21 mouse cellular contexts compared by ENCODE assay signal in genomic region chr14:57909297-57909696, GRCm38 (mm10). TPM values are rescaled to one million over a fixed set of nuclear protein-coding genes. Genes with fewer than 3 reads are reported as not detected.
DNase-seq lines count a peak whose midpoint lies in the region; ATAC-seq and TF ChIP-seq lines count a peak whose summit lies in the region.
"Had no signal": no experiment of that assay in that cellular context is flagged by ENCODE, and none has a peak within 500 bp of the region (broad histone marks: within the 10 kb centered on the region; RNA-seq: fewer than 3 reads in every experiment).

No protein-coding gene starts in this region.

- H3K4me3 ChIP-seq in gastrocnemius, adult 2 months: no peak overlapping the region
- no peak overlapping the region for H3K4me3 ChIP-seq in lung, postnatal 0 days (ENCODE audit: low read depth, low read length)
- no peak overlapping the region for H3K4me3 ChIP-seq in forebrain, embryonic 16.5 days (replicated peaks; ENCODE audit: low read length)
- H3K4me3 ChIP-seq: forebrain, embryonic 10.5 days; hindbrain, embryonic 10.5 days; limb, embryonic 13.5 days; midbrain, embryonic 12.5 days had no signal

- no peaks in the 10 kb centered on the region for H3K36me3 ChIP-seq in lung, postnatal 0 days (ENCODE audit: insufficient read depth, low read length)
- no peaks in the 10 kb centered on the region for H3K36me3 ChIP-seq in forebrain, embryonic 16.5 days (ENCODE audit: control insufficient read depth, insufficient read depth)
- H3K36me3 ChIP-seq: forebrain, embryonic 10.5 days; hindbrain, embryonic 10.5 days; limb, embryonic 13.5 days; midbrain, embryonic 12.5 days had no signal

- no peak for TF ChIP-seq CTCF in gastrocnemius, adult 2 months (IDR thresholded peaks at IDR 0.05)
- TF ChIP-seq CTCF in lung, postnatal 0 days (IDR thresholded peaks at IDR 0.05): no peak

- no peak overlapping the region for H3K9ac ChIP-seq in lung, postnatal 0 days (replicated peaks; ENCODE audit: low read depth)
- H3K9ac ChIP-seq in forebrain, embryonic 16.5 days (replicated peaks; ENCODE audit: low read depth, low read length): no peak overlapping the region
- H3K9ac ChIP-seq: limb, embryonic 13.5 days; liver, embryonic 14.5 days; midbrain, embryonic 12.5 days had no signal

- no peak overlapping the region for H3K4me2 ChIP-seq in lung, postnatal 0 days (replicated peaks; ENCODE audit: low read depth, low read length)
- no peak overlapping the region for H3K4me2 ChIP-seq in forebrain, embryonic 16.5 days (ENCODE audit: low read length)
- H3K4me2 ChIP-seq: limb, embryonic 13.5 days; midbrain, embryonic 12.5 days had no signal

- no peak for DNase-seq in gastrocnemius, adult 2 months
- no peak for DNase-seq in gastrocnemius, postnatal 14 days
- DNase-seq in lung, postnatal 0 days (ENCODE audit: low spot score): no peak
- no peak for DNase-seq in lung, postnatal 4 days
- DNase-seq in thymus, postnatal 4 days: peak; percentile 27
- no peak for DNase-seq in thymus, postnatal 10 days (ENCODE audit: low spot score in 2 of 2)
- DNase-seq in urinary bladder, postnatal 25 days (ENCODE audit: low spot score): no peak
- DNase-seq: adrenal gland, adult 2 months; cerebellum, postnatal 14 days; embryo, embryonic 11 days; gastrocnemius, postnatal 10 days; kidney, adult 18-20 months; kidney, postnatal 14 days; right cerebral cortex, postnatal 4 days had no signal

- H3K9me3 ChIP-seq in lung, postnatal 0 days (ENCODE audit: low read length): no peaks in the 10 kb centered on the region
- H3K9me3 ChIP-seq in forebrain, embryonic 16.5 days (ENCODE audit: control insufficient read depth, low read length): no peaks in the 10 kb centered on the region
- H3K9me3 ChIP-seq: forebrain, embryonic 10.5 days; hindbrain, embryonic 10.5 days; limb, embryonic 13.5 days; midbrain, embryonic 12.5 days had no signal

- no peak for ATAC-seq in lung, postnatal 0 days
- no peak for ATAC-seq in forebrain, embryonic 16.5 days
- ATAC-seq: hindbrain, postnatal 0 days had no signal

- WGBS in lung, postnatal 0 days: 64% methylated on average over 5 of the region's 5 CpGs
- 58% methylated on average over 5 of the region's 5 CpGs for WGBS in forebrain, embryonic 16.5 days

- intact Hi-C loops in gastrocnemius, adult 2 months (cut with DNase I): loop anchor here (2.0 kb wide), 1 partner anchor 18 kb away; the partner anchor contains the start of gene Zdhhc20
- intact Hi-C loops in gastrocnemius, postnatal 14 days (cut with DNase I; ENCODE audit: low total_unique reads): no loop called here

- H3K27me3 ChIP-seq in lung, postnatal 0 days (replicated peaks; ENCODE audit: insufficient read depth, low read length): no peaks in the 10 kb centered on the region
- no peaks in the 10 kb centered on the region for H3K27me3 ChIP-seq in forebrain, embryonic 16.5 days (replicated peaks; ENCODE audit: control insufficient read depth, insufficient read depth, low read length)
- H3K27me3 ChIP-seq: limb, embryonic 13.5 days; midbrain, embryonic 12.5 days had no signal

- H3K27ac ChIP-seq in gastrocnemius, adult 2 months: peak overlapping the region; percentile 66
- 0 out of 2 replicates have a peak overlapping the region, but pooled peaks have one; percentile 60 for H3K27ac ChIP-seq in lung, postnatal 0 days (ENCODE audit: low read length)
- H3K27ac ChIP-seq in forebrain, embryonic 16.5 days (ENCODE audit: low read length): no peak overlapping the region
- H3K27ac ChIP-seq: forebrain, embryonic 10.5 days; hindbrain, postnatal 0 days; limb, embryonic 13.5 days; liver, embryonic 14.5 days; midbrain, embryonic 12.5 days had no signal

- no peak for TF ChIP-seq EP300 in lung, postnatal 0 days (IDR thresholded peaks at IDR 0.05)

- peaks cover 2% of the 10 kb centered on the region; the same call in 1 of the 2 replicates for H3K4me1 ChIP-seq in lung, postnatal 0 days (ENCODE audit: insufficient read depth, low read depth, low read length)
- H3K4me1 ChIP-seq in forebrain, embryonic 16.5 days (replicated peaks; ENCODE audit: control insufficient read depth, insufficient read depth, low read length): peaks cover 3% of the 10 kb centered on the region; the same call in 1 of the 2 replicates
- H3K4me1 ChIP-seq: limb, embryonic 13.5 days; midbrain, embryonic 12.5 days had no signal

RNA-seq across cellular contexts. Expression of gene Zdhhc20, which starts 19.2 kb away (rescaled TPM):
- total RNA-seq in gastrocnemius, adult 2 months (2021): 1 to 10 TPM; 3.6 to 5.1 TPM
- total RNA-seq in gastrocnemius, postnatal 14 days (2021): 10 to 100 TPM in 1 of 2 experiments, 1 to 10 TPM in 1; 9.0 to 13.6 TPM
- polyA plus RNA-seq in lung, postnatal 0 days (2015; fragmentation: Nextera tagmentation; extraction: Ambion mirVana): 57.2 and 64.6 TPM in 2 replicates
- polyA plus RNA-seq in forebrain, embryonic 16.5 days (2015; fragmentation: Nextera tagmentation; extraction: Ambion mirVana): 46.7 and 51.0 TPM in 2 replicates
